Mouse (Mus musculus) stomach, postnatal 0 days (tissue): ENCODE data around the gene Slc16a5. TPM values are rescaled to one million over a fixed set of nuclear protein-coding genes. Genes with fewer than 3 reads are reported as not detected.

ENCODE experiments used
- ATAC-seq: fragments of 200-750 bp; cut with Nextera tagmentation; 2 replicates; pipeline ENCODE4 v1.8.0; 2017; ENCODE audit not compliant: low FRiP score, low TSS enrichment
- DNase-seq: peaks from one replicate; pipeline ENCODE4 v3.0.0-alpha.2; 2016; ENCODE audit warnings: low spot score
- H3K27ac ChIP-seq: fragments of 300-500 bp; sonication (generic); replicated peaks from 2 replicates; pipeline ENCODE4 v1.5.1; 2014; ENCODE audit warnings: mild to moderate bottlenecking, control low read depth
- H3K27me3 ChIP-seq: fragments of 300-500 bp; sonication (generic); 2 replicates; pipeline ENCODE4 v1.6.1; 2014; ENCODE audit warnings: low read length; ENCODE audit not compliant: control insufficient read depth, insufficient read depth
- H3K36me3 ChIP-seq: fragments of 300-500 bp; sonication (generic); 2 replicates; pipeline ENCODE4 v1.6.1; 2014; ENCODE audit warnings: low read length, mixed read lengths; ENCODE audit not compliant: control insufficient read depth, insufficient read depth
- H3K4me1 ChIP-seq: fragments of 300-500 bp; sonication (generic); replicated peaks from 2 replicates; pipeline ENCODE4 v1.6.1; 2014; ENCODE audit warnings: antibody characterized with exemption; ENCODE audit not compliant: control insufficient read depth, insufficient read depth
- H3K4me2 ChIP-seq: fragments of 300-500 bp; sonication (generic); replicated peaks from 2 replicates; pipeline ENCODE4 v1.6.1; 2014; ENCODE audit warnings: low read depth, mild to moderate bottlenecking, control low read depth, moderate library complexity
- H3K4me3 ChIP-seq: fragments of 300-500 bp; sonication (generic); 2 replicates; pipeline ENCODE4 v1.5.1; 2014; ENCODE audit warnings: low read depth, low read length, control low read depth
- H3K9ac ChIP-seq: fragments of 300-500 bp; sonication (generic); 2 replicates; pipeline ENCODE4 v1.6.1; 2014; ENCODE audit warnings: mild to moderate bottlenecking, low read length, control low read depth, mixed read lengths
- H3K9me3 ChIP-seq: fragments of 300-500 bp; sonication (generic); 2 replicates; pipeline ENCODE4 v1.6.1; 2016; ENCODE audit warnings: low read length; ENCODE audit not compliant: control insufficient read depth
- CTCF ChIP-seq: IDR thresholded peaks from 2 replicates; pipeline ENCODE4 v1.5.1; 2016; ENCODE audit warnings: antibody characterized with exemption, low read depth, mild to moderate bottlenecking, moderate library complexity
- EP300 ChIP-seq: optimal IDR thresholded peaks from 2 replicates; pipeline ENCODE3; 2016; ENCODE audit warnings: antibody characterized with exemption
- WGBS: fragments of 180-500 bp; shearing (Covaris S2); extraction: QIAGEN DNeasy Blood & Tissue Kit; methylation state at CpG from one replicate; pipeline ENCODE4 v1.1.7; 2014; 5-methylcytosine and 5-hydroxymethylcytosine counted together
- polyA plus RNA-seq: library from polyadenylated mRNA; unstranded; fragments of >200 nt; fragmentation: Nextera tagmentation; extraction: Ambion mirVana; gene quantifications from 2 replicates; pipeline ENCODE4 v1.2.1, GENCODE M21; 2015

Slc16a5 gene
- polyA plus RNA-seq, 1 experiment from 2014 or later: 14.4 TPM

- ATAC-seq (peak; percentile 82), DNase-seq (peak; percentile 63)
- WGBS: 62% methylated on average over 4 of the region's 4 CpGs
- no peak overlapping the region for H3K9ac ChIP-seq
- 0 out of 2 replicates have a peak, but pooled peaks cover 5% of the 10 kb centered on the region for H3K4me1 ChIP-seq
- H3K27me3 ChIP-seq: no peaks in the 10 kb centered on the region
- no peak overlapping the region for H3K4me3 ChIP-seq
- no peaks in the 10 kb centered on the region for H3K9me3 ChIP-seq
- no peak overlapping the region for H3K4me2 ChIP-seq
- peaks cover 14% of the 10 kb centered on the region for H3K36me3 ChIP-seq
- peak overlapping the region; percentile 78 for H3K27ac ChIP-seq
- no peak for TF ChIP-seq CTCF
- no peak for TF ChIP-seq EP300
Observed at GRCm38 (mm10) chr11:115432814-115433213, 29.5 kb upstream of the Slc16a5 start.

GRCm38 (mm10) chr11:115433342-115433741 lies 28.9 kb upstream of the Slc16a5 start:
- H3K9ac ChIP-seq: no peak overlapping the region
- WGBS: 65% methylated on average over 6 of the region's 6 CpGs
- no peak overlapping the region for H3K4me3 ChIP-seq
- H3K4me1 ChIP-seq: 0 out of 2 replicates have a peak, but pooled peaks cover 5% of the 10 kb centered on the region
- peak; percentile 49 for ATAC-seq
- TF ChIP-seq CTCF (no peak), EP300 (no peak)
- H3K4me2 ChIP-seq: no peak overlapping the region
- no peaks in the 10 kb centered on the region for H3K27me3 ChIP-seq
- DNase-seq: peak; percentile 71
- H3K27ac ChIP-seq: peak overlapping the region; percentile 78
- no peaks in the 10 kb centered on the region for H3K9me3 ChIP-seq
- peaks cover 14% of the 10 kb centered on the region for H3K36me3 ChIP-seq

GRCm38 (mm10) chr11:115435596-115436337 lies 26.5 kb upstream of the Slc16a5 start:
- no peak for TF ChIP-seq CTCF
- TF ChIP-seq EP300: no peak
- peak overlapping the region; percentile 38; the same call in 1 of the 2 replicates for H3K9ac ChIP-seq
- WGBS: 10% methylated on average over 31 of the region's 31 CpGs
- H3K27ac ChIP-seq: no peak overlapping the region
- H3K4me2 ChIP-seq: peak overlapping the region; percentile 53
- H3K9me3 ChIP-seq: no peaks in the 10 kb centered on the region
- H3K4me1 ChIP-seq: 0 out of 2 replicates have a peak, but pooled peaks cover 5% of the 10 kb centered on the region
- ATAC-seq: no peak
- H3K36me3 ChIP-seq: peaks cover 2% of the 10 kb centered on the region; the same call in 1 of the 2 replicates
- H3K4me3 ChIP-seq: peak overlapping the region; percentile 28
- H3K27me3 ChIP-seq: no peaks in the 10 kb centered on the region
- no peak for DNase-seq

GRCm38 (mm10) chr11:115437571-115438122 lies 24.6 kb upstream of the Slc16a5 start:
- no peak for DNase-seq
- H3K4me1 ChIP-seq: 0 out of 2 replicates have a peak, but pooled peaks cover 5% of the 10 kb centered on the region
- no peaks in the 10 kb centered on the region for H3K27me3 ChIP-seq
- no peak overlapping the region for H3K9ac ChIP-seq
- ATAC-seq: no peak
- 75% methylated on average over 5 of the region's 5 CpGs for WGBS
- no peak overlapping the region for H3K4me3 ChIP-seq
- H3K4me2 ChIP-seq: no peak overlapping the region
- TF ChIP-seq EP300 (no peak), CTCF (no peak)
- H3K27ac ChIP-seq: no peak overlapping the region
- H3K9me3 ChIP-seq: no peaks in the 10 kb centered on the region
- no peaks in the 10 kb centered on the region for H3K36me3 ChIP-seq

GRCm38 (mm10) chr11:115439326-115439725 lies 22.9 kb upstream of the Slc16a5 start:
- Histone ChIP-seq H3K36me3 (no peaks in the 10 kb centered on the region), H3K9me3 (no peaks in the 10 kb centered on the region), H3K4me3 (no peak overlapping the region), H3K9ac (no peak overlapping the region), H3K4me2 (no peak overlapping the region), H3K27me3 (no peaks in the 10 kb centered on the region), H3K27ac (no peak overlapping the region), H3K4me1 (0 out of 2 replicates have a peak, but pooled peaks cover 5% of the 10 kb centered on the region)
- WGBS: 65% methylated on average over 3 of the region's 3 CpGs
- no peak for DNase-seq
- TF ChIP-seq EP300 (no peak), CTCF (no peak)
- no peak for ATAC-seq
